Mouse (Mus musculus) intestine, embryonic 14.5 days (tissue): Measurements from ENCODE around the gene Invs. TPM values are rescaled to one million over a fixed set of nuclear protein-coding genes. Genes with fewer than 3 reads are reported as not detected.
A peak's percentile ranks its signal among the peaks of the same experiment; 100 is the strongest.

Source experiments
- ATAC-seq: fragments of 200-750 bp; cut with Nextera tagmentation; replicated peaks from 2 replicates; pipeline ENCODE4 v1.8.0; 2017; ENCODE audit warnings: low read depth, moderate number of reproducible peaks, moderate TSS enrichment, moderate library complexity; ENCODE audit not compliant: low FRiP score, low TSS enrichment
- DNase-seq: peaks from one replicate; pipeline ENCODE4 v3.0.0-alpha.2; 2018; ENCODE audit warnings: low spot score
- H3K27ac ChIP-seq: fragments of 300-500 bp; sonication (generic); 2 replicates; pipeline ENCODE4 v1.5.1; 2014; ENCODE audit warnings: low read depth, mild to moderate bottlenecking, control low read depth
- H3K27me3 ChIP-seq: fragments of 300-500 bp; sonication (generic); replicated peaks from 2 replicates; pipeline ENCODE4 v1.6.1; 2014; ENCODE audit warnings: low read length, control low read depth; ENCODE audit not compliant: control insufficient read depth, insufficient read depth
- H3K36me3 ChIP-seq: fragments of 300-500 bp; sonication (generic); 2 replicates; pipeline ENCODE4 v1.6.1; 2014; ENCODE audit warnings: low read length, control low read depth; ENCODE audit not compliant: control insufficient read depth, insufficient read depth
- H3K4me1 ChIP-seq: fragments of 300-500 bp; sonication (generic); replicated peaks from 2 replicates; pipeline ENCODE4 v1.6.1; 2014; ENCODE audit warnings: low read length, control low read depth, mixed read lengths; ENCODE audit not compliant: control insufficient read depth, insufficient read depth
- H3K4me2 ChIP-seq: fragments of 300-500 bp; sonication (generic); 2 replicates; pipeline ENCODE4 v1.6.1; 2014; ENCODE audit warnings: low read length
- H3K4me3 ChIP-seq: fragments of 300-500 bp; sonication (generic); 2 replicates; pipeline ENCODE4 v1.5.1; 2014; ENCODE audit warnings: low read depth, low read length, control low read depth, mixed read lengths
- H3K9ac ChIP-seq: fragments of 300-500 bp; sonication (generic); 2 replicates; pipeline ENCODE4 v1.6.1; 2014; ENCODE audit warnings: mild to moderate bottlenecking, low read length
- H3K9me3 ChIP-seq: fragments of 300-500 bp; sonication (generic); 2 replicates; pipeline ENCODE4 v1.6.1; 2016; ENCODE audit warnings: low read length, control low read depth; ENCODE audit not compliant: control insufficient read depth
- WGBS: fragments of 180-500 bp; shearing (Covaris S2); extraction: QIAGEN DNeasy Blood & Tissue Kit; methylation state at CpG from one replicate; pipeline ENCODE4 v1.1.7; 2014; 5-methylcytosine and 5-hydroxymethylcytosine counted together
- polyA plus RNA-seq: library from polyadenylated mRNA; unstranded; fragments of >200 nt; fragmentation: Nextera tagmentation; extraction: Ambion mirVana; gene quantifications from 2 replicates; pipeline ENCODE4 v1.2.1, GENCODE M21; 2014

Invs gene
- polyA plus RNA-seq, result 8.0 and 8.8 TPM in 2 replicates

- ATAC-seq (peak; percentile 99), DNase-seq (peak; percentile 93)
- peak within 1 kb of the TSS; percentile 78 for H3K4me2 ChIP-seq
- under 1% methylated on average over 36 of the region's 41 CpGs for WGBS
- no peaks in the 10 kb centered on the region for H3K36me3 ChIP-seq
- H3K27ac ChIP-seq, result peak within 1 kb of the TSS; percentile 70
- H3K9ac ChIP-seq, result peak within 1 kb of the TSS; percentile 89
- H3K4me3 ChIP-seq, result peak within 1 kb of the TSS; percentile 99
- peaks cover 6% of the 10 kb centered on the region for H3K4me1 ChIP-seq
- H3K27me3 ChIP-seq, result no peaks in the 10 kb centered on the region
- H3K9me3 ChIP-seq, result no peaks in the 10 kb centered on the region
Measured at GRCm38 (mm10) chr4:48279498-48280134, at the start of gene Invs, which contains the start of gene Erp44. Gene Invs, plus strand, starts transcription at chr4:48279760. Gene Erp44, minus strand, starts transcription at chr4:48279558.

DNA sequence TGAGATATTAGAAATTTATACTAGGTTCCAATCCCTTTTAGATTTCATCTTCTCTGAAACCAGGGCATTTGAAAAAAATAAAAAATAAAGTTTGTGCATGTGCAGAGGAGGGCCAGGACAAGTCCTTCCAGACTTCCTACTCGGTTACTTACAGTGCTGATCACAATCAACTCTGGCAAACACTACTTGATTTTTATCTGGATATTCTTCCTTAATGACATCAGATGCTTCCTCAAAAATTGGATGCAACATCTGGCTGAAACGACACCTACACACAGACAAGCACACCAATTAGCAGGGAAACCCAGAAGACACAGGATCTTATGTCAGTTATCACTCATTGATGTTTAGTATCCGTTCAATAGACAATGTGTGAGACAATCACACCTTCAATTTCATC lies 42.8 kb upstream of the Invs start:
- WGBS, result 83% methylated on average over 3 of the region's 3 CpGs
- Histone ChIP-seq H3K27me3 (no peaks in the 10 kb centered on the region), H3K4me3 (no peak overlapping the region), H3K27ac (no peak overlapping the region), H3K4me1 (no peaks in the 10 kb centered on the region), H3K36me3 (peaks cover 16% of the 10 kb centered on the region), H3K9ac (no peak overlapping the region), H3K4me2 (no peak overlapping the region), H3K9me3 (no peaks in the 10 kb centered on the region)
- no peak for ATAC-seq
- no peak for DNase-seq

GRCm38 (mm10) chr4:48239046-48239445 lies 40.5 kb upstream of the Invs start:
- H3K4me3 ChIP-seq, result no peak overlapping the region
- DNase-seq (no peak), ATAC-seq (no peak)
- H3K36me3 ChIP-seq, result peaks cover 11% of the 10 kb centered on the region
- 84% methylated on average over 4 of the region's 4 CpGs for WGBS
- H3K27me3 ChIP-seq, result no peaks in the 10 kb centered on the region
- no peak overlapping the region for H3K27ac ChIP-seq
- H3K4me1 ChIP-seq, result no peaks in the 10 kb centered on the region
- H3K4me2 ChIP-seq, result no peak overlapping the region
- no peak overlapping the region for H3K9ac ChIP-seq
- H3K9me3 ChIP-seq, result no peaks in the 10 kb centered on the region

- Histone ChIP-seq H3K27me3 (no peaks in the 10 kb centered on the region), H3K27ac (no peak overlapping the region), H3K4me3 (no peak overlapping the region), H3K4me1 (no peaks in the 10 kb centered on the region), H3K9me3 (no peaks in the 10 kb centered on the region), H3K36me3 (0 out of 2 replicates have a peak, but pooled peaks cover 5% of the 10 kb centered on the region), H3K4me2 (no peak overlapping the region), H3K9ac (no peak overlapping the region)
- no peak for DNase-seq
- no peak for ATAC-seq
- 91% methylated on average over 4 of the region's 4 CpGs for WGBS
Measured at GRCm38 (mm10) chr4:48242482-48242881, 37.1 kb upstream of the Invs start.

DNA sequence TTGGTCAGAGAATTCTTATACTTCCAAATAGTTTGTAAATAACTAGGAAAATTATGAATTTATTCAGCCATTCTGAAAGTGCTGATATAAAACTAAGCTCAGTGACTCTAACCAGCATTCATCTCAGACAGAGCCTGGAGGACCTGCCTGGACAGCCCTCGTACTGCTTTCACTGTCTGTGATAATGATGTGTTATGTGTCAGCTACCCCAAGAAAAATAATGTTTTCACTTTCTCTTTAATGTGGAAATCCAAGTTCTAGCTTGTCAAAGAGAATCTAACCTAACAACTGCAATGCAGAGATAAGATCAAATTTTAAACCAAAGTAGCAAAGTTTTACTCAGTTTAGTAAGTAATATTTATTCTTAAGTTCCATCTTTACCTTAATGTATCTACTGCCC lies 35.8 kb upstream of the Invs start:
- DNase-seq, result no peak
- Histone ChIP-seq H3K4me3 (no peak overlapping the region), H3K27ac (no peak overlapping the region), H3K9ac (no peak overlapping the region), H3K4me2 (no peak overlapping the region), H3K4me1 (no peaks in the 10 kb centered on the region), H3K27me3 (no peaks in the 10 kb centered on the region), H3K36me3 (0 out of 2 replicates have a peak, but pooled peaks cover 5% of the 10 kb centered on the region), H3K9me3 (no peaks in the 10 kb centered on the region)
- WGBS, result 62% methylated on average over 1 of the region's 1 CpGs
- no peak for ATAC-seq

DNA sequence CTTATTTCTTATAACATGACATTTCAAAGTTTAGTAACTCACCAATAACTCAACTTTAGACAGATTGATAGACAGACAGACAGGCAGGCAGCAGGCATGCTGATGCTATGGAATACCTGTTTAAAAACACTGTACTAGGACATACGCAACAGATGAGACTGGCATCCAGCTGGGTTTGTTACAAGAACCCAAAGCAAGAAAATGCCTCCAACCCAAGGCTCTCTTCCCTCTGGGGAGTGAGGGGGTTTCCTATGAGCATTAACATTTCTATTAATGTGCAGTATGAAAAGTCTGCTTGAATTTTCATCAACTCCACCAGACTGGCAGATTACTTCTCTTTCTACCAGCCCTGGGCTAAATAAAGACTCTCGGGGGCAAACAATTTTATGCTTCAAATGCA lies 35.3 kb upstream of the Invs start:
- Histone ChIP-seq H3K36me3 (0 out of 2 replicates have a peak, but pooled peaks cover 5% of the 10 kb centered on the region), H3K4me3 (no peak overlapping the region), H3K27ac (no peak overlapping the region), H3K9me3 (no peaks in the 10 kb centered on the region), H3K4me2 (no peak overlapping the region), H3K27me3 (no peaks in the 10 kb centered on the region), H3K4me1 (no peaks in the 10 kb centered on the region), H3K9ac (no peak overlapping the region)
- DNase-seq (no peak), ATAC-seq (no peak)
- WGBS, result 78% methylated on average over 2 of the region's 2 CpGs

DNA sequence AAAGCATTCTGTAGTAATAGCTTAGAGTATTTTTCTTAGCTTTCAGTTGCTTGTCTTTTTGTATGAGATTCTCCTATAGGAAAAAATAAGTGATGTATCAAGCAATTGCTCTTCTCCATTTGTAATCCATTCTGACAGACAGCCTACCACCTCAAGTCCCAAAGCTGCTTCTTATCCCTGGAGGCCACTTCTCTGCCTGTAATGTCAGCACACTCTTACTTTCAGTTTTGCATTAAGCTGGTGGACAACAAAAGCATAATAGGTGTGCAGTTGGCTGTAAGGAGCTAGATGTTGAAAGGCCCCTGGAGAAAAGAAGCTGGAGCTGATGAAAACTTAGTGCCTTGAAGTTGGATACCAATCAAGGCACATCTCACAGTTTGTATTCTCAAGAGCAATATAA lies 26.3 kb upstream of the Invs start:
- no peak overlapping the region for H3K9ac ChIP-seq
- ATAC-seq, result no peak

GRCm38 (mm10) chr4:48258045-48258444 lies 21.5 kb upstream of the Invs start:
- H3K27me3 ChIP-seq, result no peaks in the 10 kb centered on the region
- no peak overlapping the region for H3K27ac ChIP-seq
- H3K9ac ChIP-seq, result no peak overlapping the region
- H3K4me1 ChIP-seq, result no peaks in the 10 kb centered on the region
- H3K9me3 ChIP-seq, result no peaks in the 10 kb centered on the region
- WGBS, result 89% methylated on average over 3 of the region's 3 CpGs
- no peak overlapping the region for H3K4me2 ChIP-seq
- no peak overlapping the region for H3K4me3 ChIP-seq
- DNase-seq (no peak), ATAC-seq (no peak)
- H3K36me3 ChIP-seq, result no peaks in the 10 kb centered on the region

More for the DNA sequence above, 26.3 kb upstream of the Invs start:
- Histone ChIP-seq H3K4me2 (no peak overlapping the region), H3K27me3 (no peaks in the 10 kb centered on the region), H3K36me3 (no peaks in the 10 kb centered on the region), H3K27ac (no peak overlapping the region), H3K4me3 (no peak overlapping the region), H3K4me1 (no peaks in the 10 kb centered on the region), H3K9me3 (no peaks in the 10 kb centered on the region)
- no peak for DNase-seq

- Histone ChIP-seq H3K27ac (no peak overlapping the region), H3K9ac (no peak overlapping the region), H3K4me2 (no peak overlapping the region), H3K4me1 (no peaks in the 10 kb centered on the region), H3K27me3 (no peaks in the 10 kb centered on the region), H3K36me3 (no peaks in the 10 kb centered on the region), H3K9me3 (no peaks in the 10 kb centered on the region), H3K4me3 (no peak overlapping the region)
- DNase-seq, result no peak
- ATAC-seq, result no peak
- WGBS, result 87% methylated on average over 3 of the region's 3 CpGs
Measured at GRCm38 (mm10) chr4:48267683-48268082, 11.9 kb upstream of the Invs start.
